Mouse (Mus musculus) heart, adult 2 months (tissue): ENCODE measurements around the gene Scn3b. TPM values are rescaled to one million over a fixed set of nuclear protein-coding genes. Genes with fewer than 3 reads are reported as not detected.

Experiments used
- DNase-seq, 2 experiments: peaks; one replicate each; pipeline ENCODE4 v3.0.0; 2021
- H3K27ac ChIP-seq: fragments of 200-600 bp; 2 replicates; pipeline ENCODE4 v1.8.1; 2022
- H3K27me3 ChIP-seq: fragments of 200-500 bp; 2 replicates; pipeline ENCODE4 v1.6.1; 2012; ENCODE audit warnings: mild to moderate bottlenecking, low read length, inconsistent platforms, mixed read lengths; ENCODE audit not compliant: control insufficient read depth, insufficient read depth
- H3K36me3 ChIP-seq: fragments of 200-500 bp; 2 replicates; pipeline ENCODE4 v1.6.1; 2012; ENCODE audit warnings: low read length, inconsistent platforms; ENCODE audit not compliant: control insufficient read depth, insufficient read depth
- H3K4me1 ChIP-seq: fragments of 200-500 bp; 2 replicates; pipeline ENCODE4 v1.6.1; 2011; ENCODE audit warnings: low read length; ENCODE audit not compliant: control insufficient read depth, insufficient read depth
- H3K4me3 ChIP-seq: fragments of 200-600 bp; 2 replicates; pipeline ENCODE4 v1.8.1; 2022
- H3K79me2 ChIP-seq: fragments of 200-500 bp; replicated peaks from 2 replicates; pipeline ENCODE4 v1.6.1; 2012; ENCODE audit warnings: mild to moderate bottlenecking, inconsistent platforms, low read length, moderate library complexity, mixed read lengths; ENCODE audit not compliant: control insufficient read depth, insufficient read depth
- H3K9ac ChIP-seq: fragments of 200-500 bp; 2 replicates; pipeline ENCODE4 v1.6.1; 2012; ENCODE audit warnings: low read depth, mild to moderate bottlenecking, control low read depth, inconsistent platforms, low read length, mixed read lengths
- CTCF ChIP-seq: fragments of 200-600 bp; IDR thresholded peaks from 2 replicates; pipeline ENCODE4 v1.8.1; 2022; ENCODE audit warnings: antibody characterized with exemption, mild to moderate bottlenecking, moderate library complexity
- EP300 ChIP-seq: fragments of 200-500 bp; IDR thresholded peaks from 2 replicates; pipeline ENCODE4 v1.6.1; 2011; ENCODE audit warnings: low read depth, low read length, control low read depth; ENCODE audit not compliant: insufficient read depth
- POLR2A ChIP-seq: fragments of 200-500 bp; IDR thresholded peaks from 2 replicates; pipeline ENCODE4 v1.6.1; 2011; ENCODE audit warnings: mild to moderate bottlenecking, low read depth, low read length, control low read depth; ENCODE audit not compliant: insufficient read depth
- WGBS: fragments of 180-500 bp; shearing (Covaris S2); methylation state at CpG from one replicate; pipeline ENCODE4 v1.1.7; 2018; 5-methylcytosine and 5-hydroxymethylcytosine counted together
- intact Hi-C: fragments of 180-260 bp; cut with DNase I; formaldehyde crosslinking; loops from one replicate; pipeline ENCODE4 v1.15.1; 2025
- polyA plus RNA-seq: library from polyadenylated mRNA; depleted of rRNA; stranded (reverse); fragments of >200 nt; gene quantifications from 2 replicates; pipeline ENCODE4 v1.2.3, GENCODE M21; 2012
- total RNA-seq, 2 experiments: library from RNA; stranded (reverse); gene quantifications; 2 replicates each; pipeline ENCODE4 v1.2.3; 2021

Gene Scn3b
- total and polyA plus RNA-seq, 3 experiments: 0.70 to 2.0 (median 0.96) TPM

DNA sequence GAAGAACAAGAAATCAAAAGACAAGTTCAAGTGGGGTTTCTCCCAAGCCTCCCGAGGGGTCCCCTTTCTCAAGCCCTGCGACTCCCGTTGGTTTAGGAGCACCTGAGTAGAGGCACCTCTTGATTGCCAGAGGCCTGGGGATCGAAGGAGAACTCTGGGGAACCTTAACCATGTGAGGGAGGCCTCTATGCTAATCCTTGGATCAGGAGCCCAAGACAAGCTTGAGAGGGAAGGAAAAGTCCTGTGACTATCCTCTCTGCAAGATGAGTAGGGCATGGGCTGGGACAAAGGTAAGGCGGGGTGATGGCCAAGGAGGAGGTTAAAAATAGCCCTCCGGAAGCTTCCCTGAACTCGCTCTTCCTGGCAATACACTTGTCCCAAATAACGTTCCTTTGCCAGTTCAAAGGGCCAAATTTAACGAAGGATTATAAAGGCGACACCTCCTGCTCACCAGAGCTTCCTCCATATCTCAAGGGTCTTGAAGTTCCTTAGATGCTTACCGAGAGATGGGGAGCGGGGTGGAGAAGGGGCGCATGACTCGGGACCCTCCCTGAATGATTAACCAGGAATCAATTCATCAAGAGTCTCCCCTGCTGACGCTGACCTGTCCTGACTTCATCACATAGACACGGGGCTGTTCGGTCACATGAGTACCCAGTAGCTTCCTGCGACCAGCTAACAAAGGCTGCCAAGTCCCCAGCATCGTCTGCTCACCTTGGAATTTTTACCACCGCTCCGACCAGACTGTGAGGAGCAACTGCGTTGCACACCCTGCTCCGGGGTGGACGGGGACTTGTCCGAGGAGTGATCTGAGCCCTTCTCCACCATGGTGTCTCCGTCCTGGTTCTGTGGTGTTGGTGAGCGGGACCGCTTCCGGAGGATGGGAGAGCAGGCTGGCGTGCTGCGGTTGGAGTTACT is 64.0 kb downstream of the Scn3b start:
- no peak for TF ChIP-seq POLR2A
- TF ChIP-seq EP300: 0 out of 2 replicates have a peak, but pooled peaks have one; percentile 21
- DNase-seq: no peak
- no peak overlapping the region; the same call in 1 of the 2 replicates for H3K27ac ChIP-seq
- H3K9ac ChIP-seq: no peak overlapping the region
- H3K79me2 ChIP-seq: no peaks in the 10 kb centered on the region
- no peak overlapping the region for H3K4me3 ChIP-seq
- WGBS: 62% methylated on average over 31 of the region's 31 CpGs
- H3K36me3 ChIP-seq: no peaks in the 10 kb centered on the region
- H3K4me1 ChIP-seq: peaks cover 9% of the 10 kb centered on the region
- no peaks in the 10 kb centered on the region for H3K27me3 ChIP-seq
- intact Hi-C loops: loop anchor here (2.0 to 5.0 kb wide), 3 partner anchors 16 to 144 kb away; no protein-coding TSS in a partner anchor

DNA sequence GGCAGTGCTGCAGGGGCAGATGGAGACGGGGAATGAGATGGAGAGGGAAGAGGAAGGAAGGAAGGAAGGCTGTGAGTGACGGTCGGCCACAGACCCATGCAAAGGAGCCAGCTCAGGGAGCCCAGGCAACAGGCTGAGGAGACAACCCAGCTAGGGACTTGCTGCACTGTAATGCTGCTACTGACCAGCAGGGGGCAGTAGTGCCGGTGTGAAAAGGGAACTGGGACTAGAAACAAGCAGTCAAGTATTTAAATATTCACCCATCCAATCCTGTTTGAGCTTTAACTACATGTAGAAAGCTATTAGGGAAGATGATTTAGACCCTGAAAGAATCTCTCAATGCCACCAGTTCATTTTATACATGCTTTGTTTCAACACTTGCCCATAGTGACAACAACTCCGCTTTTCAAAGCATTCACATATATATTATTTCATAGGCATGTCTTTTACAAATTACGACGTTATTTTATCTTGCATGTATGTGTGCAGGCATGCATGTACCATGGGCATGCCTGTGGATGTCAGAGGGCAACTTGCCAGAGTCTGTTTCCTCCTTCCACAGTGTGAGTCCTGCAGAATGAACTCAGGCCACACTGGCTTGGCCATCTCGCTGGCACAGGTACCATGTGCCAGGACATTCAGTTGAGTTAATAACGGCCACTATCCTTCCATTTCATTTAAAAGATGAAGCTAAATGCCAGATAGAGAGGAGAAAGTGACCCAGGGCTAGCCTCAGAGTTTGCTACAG is 64.8 kb downstream of the Scn3b start:
- WGBS: 45% methylated on average over 9 of the region's 9 CpGs
- H3K36me3 ChIP-seq: no peaks in the 10 kb centered on the region
- no peaks in the 10 kb centered on the region for H3K27me3 ChIP-seq
- intact Hi-C loops: loop anchor here (2.0 to 5.0 kb wide), 3 partner anchors 17 to 143 kb away; no protein-coding TSS in a partner anchor
- H3K4me3 ChIP-seq: no peak overlapping the region
- H3K4me1 ChIP-seq: peaks cover 9% of the 10 kb centered on the region
- no peak overlapping the region; the same call in 1 of the 2 replicates for H3K27ac ChIP-seq
- H3K9ac ChIP-seq: no peak overlapping the region
- TF ChIP-seq CTCF: peak; percentile 96
- no peak for TF ChIP-seq EP300
- no peak for TF ChIP-seq POLR2A
- no peaks in the 10 kb centered on the region for H3K79me2 ChIP-seq
- DNase-seq: peak; percentile 61 to 81

DNA sequence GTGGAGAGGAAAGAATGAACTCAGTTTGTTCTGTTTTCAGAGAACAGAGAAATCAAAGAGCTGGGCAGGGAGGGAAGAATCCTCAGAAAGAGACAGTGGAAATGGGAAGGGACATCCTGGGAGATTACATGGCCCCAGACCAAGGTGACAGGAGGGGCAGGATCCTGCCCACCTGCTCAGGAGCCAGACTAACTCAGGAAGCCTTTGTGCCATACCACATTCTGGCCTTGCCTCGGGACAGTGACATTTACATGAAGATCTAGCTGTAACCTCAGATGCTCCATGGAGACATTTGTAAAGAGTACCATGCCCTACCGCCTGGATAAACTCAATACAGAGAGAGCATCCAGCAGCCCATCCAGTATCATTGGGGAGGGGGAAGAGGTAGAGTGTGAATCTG is 65.6 kb downstream of the Scn3b start:
- no peaks in the 10 kb centered on the region for H3K36me3 ChIP-seq
- TF ChIP-seq POLR2A: no peak
- TF ChIP-seq CTCF: no peak
- no peak for TF ChIP-seq EP300
- H3K27ac ChIP-seq: no peak overlapping the region
- no peak for DNase-seq
- H3K4me3 ChIP-seq: no peak overlapping the region
- peaks cover 9% of the 10 kb centered on the region for H3K4me1 ChIP-seq
- no peak overlapping the region for H3K9ac ChIP-seq
- intact Hi-C loops: loop anchor here (5.0 kb wide), 2 partner anchors 83 to 143 kb away; no protein-coding TSS in a partner anchor
- WGBS: 63% methylated on average over 2 of the region's 2 CpGs
- no peaks in the 10 kb centered on the region for H3K27me3 ChIP-seq
- no peaks in the 10 kb centered on the region for H3K79me2 ChIP-seq

DNA sequence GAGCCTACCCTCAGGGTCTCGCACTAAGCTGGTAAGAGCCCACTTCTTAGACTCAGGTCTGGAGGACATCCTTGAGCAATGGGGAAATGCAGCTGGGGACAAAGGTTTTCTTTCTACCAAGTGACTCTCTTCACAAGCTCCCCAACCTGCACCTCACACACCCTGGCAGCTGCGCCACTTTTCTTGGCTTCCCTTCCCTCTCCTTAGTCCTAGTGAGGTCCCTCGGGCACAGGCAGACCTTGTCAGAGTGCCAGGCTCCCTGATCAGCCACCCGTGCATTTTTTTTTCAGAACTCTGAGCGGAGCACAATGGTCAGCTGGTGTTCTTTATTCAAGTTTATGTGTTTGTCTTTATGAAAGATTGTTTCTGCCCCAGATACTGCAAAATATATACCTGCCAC is 67.7 kb downstream of the Scn3b start:
- peak in 1 of 2 experiments; percentile 60 for DNase-seq

DNA sequence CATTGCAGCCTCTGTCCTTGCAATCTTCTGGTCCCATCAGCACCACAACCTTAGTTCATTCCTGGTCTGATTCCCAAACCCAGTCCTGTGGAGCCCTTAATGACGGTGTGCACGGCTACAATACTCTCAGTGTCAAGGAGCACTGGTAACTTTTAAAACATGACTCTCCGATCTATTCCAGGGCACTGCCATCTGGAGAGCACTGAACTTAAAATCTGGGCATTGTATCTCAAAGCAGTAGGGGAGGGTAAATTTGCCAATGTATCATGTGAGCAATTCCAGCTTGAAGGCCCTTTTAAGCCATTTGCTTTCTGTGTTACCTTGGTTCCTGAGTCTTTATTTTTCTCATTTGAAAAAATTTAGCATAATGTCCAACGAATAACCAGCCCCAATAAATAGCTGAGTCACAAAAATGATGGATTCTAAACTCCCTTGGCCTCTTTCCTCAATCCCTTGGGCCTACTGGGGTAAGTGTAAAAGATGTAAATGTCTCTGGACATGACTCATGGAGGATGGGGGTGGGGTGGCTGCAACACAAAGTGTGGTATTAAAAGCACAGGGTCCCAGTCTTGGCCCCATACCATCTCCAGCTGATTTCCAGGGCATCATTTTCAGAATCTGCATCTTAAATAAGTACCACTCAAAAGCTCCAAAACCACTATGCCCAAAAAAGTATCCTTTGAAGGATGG is 68.3 kb downstream of the Scn3b start:
- 68% methylated on average over 4 of the region's 4 CpGs for WGBS
- TF ChIP-seq POLR2A: no peak
- no peak for TF ChIP-seq EP300
- intact Hi-C loops: no loop called here

More for the DNA sequence above, 67.7 kb downstream of the Scn3b start:
- H3K9ac ChIP-seq: no peak overlapping the region
- intact Hi-C loops: no loop called here
- TF ChIP-seq CTCF (no peak), EP300 (no peak), POLR2A (no peak)
- H3K4me3 ChIP-seq: no peak overlapping the region
- peaks cover 11% of the 10 kb centered on the region for H3K4me1 ChIP-seq
- no peak overlapping the region for H3K27ac ChIP-seq
- WGBS: 51% methylated on average over 5 of the region's 5 CpGs
- no peaks in the 10 kb centered on the region; the same call in 1 of the 2 replicates for H3K36me3 ChIP-seq
- H3K79me2 ChIP-seq: no peaks in the 10 kb centered on the region
- H3K27me3 ChIP-seq: no peaks in the 10 kb centered on the region

More for the DNA sequence above, 68.3 kb downstream of the Scn3b start:
- Histone ChIP-seq H3K4me3 (no peak overlapping the region), H3K27ac (no peak overlapping the region), H3K36me3 (no peaks in the 10 kb centered on the region; the same call in 1 of the 2 replicates), H3K4me1 (peaks cover 11% of the 10 kb centered on the region), H3K27me3 (no peaks in the 10 kb centered on the region), H3K79me2 (no peaks in the 10 kb centered on the region), H3K9ac (no peak overlapping the region)
- no peak for DNase-seq
